Mouse (Mus musculus) hematopoietic stem cell, adult 5-6 weeks (primary cell): ENCODE results near the gene Sh3pxd2a. TPM values are rescaled to one million over a fixed set of nuclear protein-coding genes. Genes with fewer than 3 reads are reported as not detected.
A peak's percentile ranks its signal among the peaks of the same experiment; 100 is the strongest.

Source experiments
- ATAC-seq, 2 experiments: fragments of 125-278 bp in 1 of 2; replicated peaks in 1 of 2; 2 replicates each; pipeline ENCODE4 v1.8.0; 2016 to 2017; ENCODE audit warnings: inconsistent platforms in 2 of 2, mild to moderate bottlenecking in 2 of 2, moderate number of reproducible peaks in 2 of 2, low read depth in 1 of 2, moderate TSS enrichment in 1 of 2; ENCODE audit not compliant: low FRiP score in 2 of 2, poor library complexity in 2 of 2, severe bottlenecking in 2 of 2, insufficient read depth in 1 of 2, low TSS enrichment in 1 of 2
- total RNA-seq: library from RNA; stranded (forward); fragments of 172-1452, 232-1000 nt; gene quantifications from 2 replicates; pipeline ENCODE4 v1.2.3, GENCODE M21; 2017

Gene Sh3pxd2a
- total RNA-seq, 1 experiment from 2014 or later, result 4.2 TPM

DNA sequence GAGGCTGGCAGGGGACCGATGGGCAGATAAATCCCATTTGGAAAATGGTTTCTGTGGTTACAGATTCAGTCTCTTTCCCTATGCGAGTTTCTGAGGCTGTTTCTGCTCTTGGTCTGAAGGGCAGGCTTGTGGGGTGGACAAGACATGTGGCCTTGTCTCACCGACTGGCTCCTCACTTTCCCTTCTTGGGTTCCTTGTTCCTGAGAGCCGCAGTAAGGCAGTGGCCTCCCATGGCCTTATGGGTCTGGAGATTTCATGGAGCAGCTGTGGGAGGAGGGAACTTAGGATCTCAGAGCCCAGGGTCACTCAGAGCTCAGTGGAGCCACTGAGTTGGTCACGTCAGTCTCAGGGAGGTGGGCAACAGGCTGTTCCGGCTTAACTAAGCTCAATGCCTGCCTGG lies 232.8 kb downstream of the Sh3pxd2a start:
- ATAC-seq, result no peak

DNA sequence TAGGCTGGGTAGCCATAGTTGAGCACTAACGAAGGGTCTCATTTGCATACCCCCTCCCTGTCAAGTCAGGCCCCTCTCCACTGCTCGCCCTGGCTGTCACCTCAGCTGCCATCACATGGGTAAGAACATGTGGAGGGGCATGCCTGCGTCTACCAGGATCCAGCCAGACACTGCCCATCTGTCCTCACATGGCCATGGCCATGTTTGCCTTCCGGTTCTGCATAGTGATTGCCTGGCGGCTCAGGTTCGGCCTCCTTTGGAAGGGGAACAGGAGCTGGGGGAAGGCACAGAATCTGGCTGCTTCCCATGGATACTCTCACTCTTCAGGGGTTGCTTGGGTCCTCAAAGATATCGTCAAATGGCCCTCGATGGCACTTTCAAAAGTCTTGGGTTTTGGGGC lies 233.5 kb downstream of the Sh3pxd2a start:
- ATAC-seq, result no peak

DNA sequence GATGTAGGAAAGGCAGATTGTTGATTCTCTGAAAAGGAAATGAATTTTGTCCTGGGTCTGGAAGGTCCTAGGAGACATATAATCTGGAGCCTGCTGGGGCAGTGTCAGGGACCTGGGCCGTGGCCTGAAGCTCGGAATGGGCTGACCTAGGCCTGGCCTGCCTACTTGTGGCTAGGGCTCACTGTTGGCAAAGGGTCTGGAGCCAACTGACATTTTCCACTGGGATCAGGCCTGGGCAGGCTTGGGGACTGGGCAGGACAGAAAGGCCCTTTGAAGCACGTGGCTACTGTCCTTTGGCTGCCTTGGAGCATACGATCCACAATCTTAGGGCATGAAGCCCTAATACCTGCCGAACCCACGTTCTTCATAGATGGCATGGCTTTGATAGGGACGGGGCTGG lies 234.1 kb downstream of the Sh3pxd2a start:
- no peak for ATAC-seq

DNA sequence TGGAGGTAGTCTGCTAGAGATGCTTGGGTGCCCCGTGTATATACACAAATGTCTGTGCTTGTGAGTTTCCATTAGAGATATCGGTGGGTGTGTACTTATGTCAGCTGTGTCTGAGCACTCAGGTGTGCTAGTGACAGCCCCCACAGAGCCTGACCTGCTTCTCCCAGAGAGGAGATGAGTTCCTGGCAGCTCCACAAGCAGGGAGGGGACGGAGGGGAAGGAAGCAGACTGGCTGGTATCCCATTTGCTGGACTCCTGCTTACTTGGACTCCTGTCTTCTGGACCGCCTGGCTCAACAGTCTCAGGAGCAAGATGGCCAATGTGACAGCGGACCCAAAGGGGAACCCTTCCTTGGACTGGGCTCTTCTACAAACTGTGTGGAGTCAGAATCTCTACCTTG lies 234.7 kb downstream of the Sh3pxd2a start:
- no peak for ATAC-seq

DNA sequence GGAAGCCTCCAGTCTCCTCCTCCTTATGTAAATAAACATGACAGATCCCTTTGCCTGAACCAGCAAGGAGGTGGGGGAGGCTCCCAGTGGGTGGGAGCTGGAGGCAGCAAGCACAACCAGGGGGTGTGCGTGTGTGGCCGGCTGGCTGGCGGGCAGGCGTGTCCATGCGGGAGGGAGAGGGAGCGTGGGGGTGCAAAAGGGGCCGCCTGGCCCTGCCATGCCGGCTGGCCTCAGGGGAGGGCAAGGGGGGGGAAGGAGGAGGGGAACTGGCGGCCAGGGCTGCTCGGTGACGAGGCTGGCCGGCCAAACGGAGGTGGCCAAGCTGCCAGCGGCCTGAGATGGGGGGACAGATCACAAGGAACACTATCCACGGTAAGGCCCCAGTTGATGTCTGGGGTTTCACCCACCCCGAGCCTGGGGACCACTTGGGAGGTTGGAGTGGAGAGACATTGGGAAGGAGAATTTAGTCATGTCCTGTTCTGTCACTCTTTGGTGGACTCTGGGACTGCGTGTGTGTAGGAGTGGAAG lies 235.4 kb downstream of the Sh3pxd2a start:
- ATAC-seq, result peak in 1 of 2 experiments; percentile 49; a peak in 2 of 4 replicates

DNA sequence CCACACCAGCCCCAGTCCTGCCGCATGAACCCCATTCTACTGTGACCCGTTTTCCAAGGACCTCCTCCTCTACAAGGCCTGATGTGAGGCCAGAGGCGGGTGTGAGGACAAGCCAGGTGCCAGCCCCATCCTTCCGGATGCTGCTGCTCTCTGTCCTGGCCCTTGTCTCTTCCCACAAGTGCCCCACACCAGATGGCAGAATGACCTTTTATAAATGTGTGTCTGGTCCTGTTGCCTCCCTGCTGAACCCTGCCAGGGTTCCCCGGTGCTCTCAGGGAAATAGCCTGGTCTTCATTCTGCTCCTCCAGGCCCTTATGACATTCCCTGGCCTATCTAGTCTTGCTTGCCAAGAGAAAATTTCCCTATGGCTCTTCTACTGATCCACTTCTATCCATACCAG lies 238.4 kb downstream of the Sh3pxd2a start:
- no peak for ATAC-seq

DNA sequence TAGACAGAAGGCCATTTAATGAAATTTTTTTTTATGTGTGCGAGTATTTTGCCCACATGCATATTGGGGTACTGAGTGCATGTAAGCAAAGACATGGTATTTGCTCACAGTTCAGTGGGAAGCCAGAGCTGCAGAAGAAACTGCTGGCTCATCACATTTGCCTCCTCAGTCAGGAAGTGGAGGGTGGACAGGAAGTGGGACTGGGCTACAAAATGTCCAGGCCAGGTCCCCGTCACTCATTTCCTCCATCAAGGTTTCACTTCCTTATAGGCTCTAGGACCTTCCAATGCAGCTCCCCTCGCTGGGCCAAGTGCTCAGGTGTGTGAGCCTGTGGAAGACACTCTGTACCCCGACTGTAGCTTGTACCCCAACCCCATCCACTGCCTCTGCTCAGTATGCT lies 239.5 kb downstream of the Sh3pxd2a start:
- peak; percentile 42 to 51 for ATAC-seq

DNA sequence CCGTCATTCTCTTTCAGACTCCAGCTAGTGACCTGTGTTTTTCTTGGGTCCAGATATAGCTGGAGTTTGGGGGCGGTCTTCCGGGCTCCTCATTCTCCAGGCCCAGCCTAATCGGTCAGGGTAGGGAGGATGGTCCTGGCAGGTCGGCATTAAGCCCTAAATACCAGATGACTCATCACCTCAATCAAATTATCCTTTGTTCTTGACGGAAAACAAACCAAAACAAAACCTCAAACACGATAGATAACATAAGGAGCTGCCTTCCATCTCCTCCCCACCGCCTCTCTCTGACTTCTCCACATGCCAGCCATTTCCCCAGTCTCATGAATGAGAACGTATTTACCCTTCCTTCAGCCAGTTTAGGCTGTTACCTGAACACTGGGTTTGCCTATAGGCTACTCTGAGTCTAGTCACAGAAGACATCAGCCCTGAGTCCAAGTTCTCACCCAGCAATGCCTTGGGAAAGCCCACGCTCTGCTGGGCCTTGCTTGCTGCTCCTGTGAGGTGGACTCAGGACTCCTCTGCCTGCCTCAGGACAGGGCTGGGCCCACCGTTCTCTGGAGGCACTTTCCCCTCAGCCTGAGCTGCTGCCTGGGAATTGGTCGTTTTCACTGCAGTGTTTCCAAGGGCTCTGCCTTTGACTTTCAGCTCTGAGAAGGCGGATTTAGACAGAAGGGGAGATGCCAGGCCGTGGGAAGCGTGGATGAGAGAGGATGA lies 241.2 kb downstream of the Sh3pxd2a start:
- ATAC-seq, result no peak

DNA sequence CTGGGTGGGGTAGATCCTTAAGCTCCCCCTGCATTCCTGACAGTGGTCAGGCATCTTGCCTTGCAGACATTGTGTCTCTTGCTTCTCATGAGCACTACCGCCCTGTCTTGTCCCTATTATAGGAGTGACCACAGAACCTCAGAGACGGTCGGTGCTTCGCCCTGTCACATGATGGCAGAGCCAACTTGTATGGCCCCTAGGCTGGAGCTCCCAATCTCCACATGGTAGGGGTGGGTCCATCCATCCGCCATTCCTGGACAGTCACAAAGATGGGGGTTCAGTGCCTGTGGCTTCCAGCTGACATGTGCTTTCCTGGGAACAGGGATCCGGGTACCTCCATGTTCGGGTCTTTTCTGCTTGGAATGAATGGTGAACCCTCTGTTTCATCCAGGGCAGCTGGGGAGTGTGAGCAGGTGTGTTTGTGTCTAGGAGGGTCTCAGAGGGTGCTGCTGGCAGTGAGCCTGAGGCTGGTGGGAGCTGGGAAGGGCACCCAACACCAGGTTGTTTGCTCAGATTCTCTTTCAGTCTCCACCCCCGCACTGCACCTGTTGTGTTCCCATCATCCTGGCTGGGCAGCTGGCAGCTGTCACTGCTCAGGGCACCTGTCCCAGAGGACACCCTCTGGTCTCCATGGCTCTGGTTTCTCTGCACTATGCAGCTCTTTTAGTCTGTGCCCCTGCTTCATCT lies 241.9 kb downstream of the Sh3pxd2a start:
- no peak for ATAC-seq

DNA sequence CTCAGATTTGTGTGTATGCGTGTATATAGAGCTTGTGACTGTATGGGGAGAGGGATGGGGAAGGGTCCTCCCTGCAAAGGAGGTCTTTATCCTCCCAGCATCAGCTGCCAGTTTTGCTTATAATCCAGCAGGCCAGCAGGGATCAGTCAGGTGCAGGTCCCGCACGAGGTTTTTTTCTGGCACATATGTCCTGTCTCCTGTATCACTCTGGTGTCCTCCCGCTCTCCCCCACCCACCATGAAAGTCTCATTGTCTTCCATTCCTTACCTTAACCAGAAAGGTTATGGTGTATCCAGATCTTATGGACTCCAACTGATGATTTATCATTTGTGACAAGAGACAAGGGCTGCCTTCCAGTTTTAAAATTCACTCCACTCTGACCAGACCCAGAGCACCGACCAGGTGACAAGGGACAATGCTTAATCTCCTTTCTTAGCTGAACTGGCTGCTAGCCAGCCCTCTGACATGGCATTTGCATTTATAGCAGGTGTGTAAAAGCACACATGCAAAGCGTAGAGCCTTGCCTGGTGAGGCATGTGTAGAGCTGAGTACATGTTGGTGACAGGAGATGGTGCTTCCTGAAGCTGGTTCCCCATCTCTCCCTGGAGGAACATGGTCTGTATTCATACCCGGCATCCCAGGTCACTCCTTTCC lies 242.6 kb downstream of the Sh3pxd2a start:
- ATAC-seq, result no peak

DNA sequence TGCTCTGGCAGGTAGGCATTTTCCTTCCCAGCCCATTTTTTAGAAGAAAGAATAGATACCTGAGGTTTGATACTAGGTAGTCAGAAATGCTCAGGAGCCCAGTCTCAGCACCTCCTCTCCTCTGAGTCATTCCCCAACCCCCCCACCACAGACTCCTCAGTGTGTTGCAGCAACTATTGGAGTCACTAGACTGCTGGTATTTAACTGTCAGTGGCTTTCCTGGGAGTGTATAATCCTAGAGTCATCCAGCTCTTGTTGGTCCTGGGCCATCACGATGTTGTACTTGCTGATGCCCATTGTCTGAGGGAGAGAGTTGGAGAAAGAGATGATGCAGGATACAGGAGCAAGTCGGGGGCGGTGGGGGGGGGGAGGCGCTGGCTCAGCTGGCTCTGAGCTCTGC lies 243.2 kb downstream of the Sh3pxd2a start:
- no peak for ATAC-seq

DNA sequence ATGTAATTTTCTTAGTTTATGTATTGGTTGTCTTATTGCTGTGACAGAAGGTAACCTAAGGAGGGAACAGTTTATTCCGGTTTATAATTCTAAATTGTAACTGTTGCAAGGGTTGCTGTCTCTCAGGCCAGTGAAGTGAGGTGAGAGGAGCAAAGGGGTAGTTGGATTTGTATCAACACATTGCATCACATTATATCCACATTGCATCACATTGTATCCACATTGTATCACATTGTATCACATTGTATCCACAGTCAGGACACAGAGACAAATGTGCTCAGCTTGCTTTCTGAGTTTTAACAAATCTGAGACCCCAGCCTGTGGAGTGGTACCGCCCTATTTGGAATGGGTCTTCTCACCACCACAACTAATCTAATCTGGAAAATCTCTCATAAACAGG lies 244.0 kb downstream of the Sh3pxd2a start:
- ATAC-seq, result no peak

DNA sequence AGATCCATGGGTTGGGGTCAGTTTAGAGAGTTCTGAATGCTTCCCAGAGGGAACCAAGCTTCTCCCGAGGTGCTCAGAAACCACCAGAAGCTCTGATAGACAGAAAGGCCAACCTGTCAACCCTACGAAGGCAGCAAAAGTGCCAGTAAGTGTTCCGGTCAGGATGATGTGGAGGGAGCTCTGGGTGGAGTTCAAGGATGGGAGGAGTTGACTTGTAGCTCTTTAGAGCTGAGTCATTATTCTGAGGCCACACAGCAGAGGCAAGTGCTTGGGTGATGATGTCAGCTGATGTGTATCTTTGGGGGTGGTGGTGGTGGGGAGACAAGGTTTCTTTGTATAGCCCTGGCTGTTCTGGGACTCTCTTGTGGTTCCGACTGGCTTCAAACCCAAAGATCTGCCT lies 244.6 kb downstream of the Sh3pxd2a start:
- ATAC-seq, result peak; percentile 30 to 32; a peak in 1 of 4 replicates

DNA sequence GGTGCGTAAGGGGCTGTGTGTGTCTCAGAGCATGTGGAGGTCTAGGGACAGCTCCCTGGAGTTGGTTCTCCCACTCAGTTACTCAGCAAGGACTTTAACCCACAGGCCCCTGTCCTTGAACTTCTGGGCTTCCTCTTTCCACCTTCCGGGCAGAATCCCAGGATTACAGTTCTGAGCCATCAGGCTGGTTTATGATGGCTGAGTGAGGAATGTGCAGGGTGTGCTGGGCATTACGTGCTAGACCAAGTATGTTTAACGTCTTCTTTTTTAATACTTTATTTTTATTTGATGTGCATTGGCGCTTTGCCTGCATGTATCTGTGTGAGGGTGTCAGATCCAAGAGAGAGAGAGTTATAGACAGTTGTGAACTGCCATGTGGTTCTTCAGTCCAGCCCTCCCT lies 247.4 kb downstream of the Sh3pxd2a start:
- ATAC-seq, result no peak

DNA sequence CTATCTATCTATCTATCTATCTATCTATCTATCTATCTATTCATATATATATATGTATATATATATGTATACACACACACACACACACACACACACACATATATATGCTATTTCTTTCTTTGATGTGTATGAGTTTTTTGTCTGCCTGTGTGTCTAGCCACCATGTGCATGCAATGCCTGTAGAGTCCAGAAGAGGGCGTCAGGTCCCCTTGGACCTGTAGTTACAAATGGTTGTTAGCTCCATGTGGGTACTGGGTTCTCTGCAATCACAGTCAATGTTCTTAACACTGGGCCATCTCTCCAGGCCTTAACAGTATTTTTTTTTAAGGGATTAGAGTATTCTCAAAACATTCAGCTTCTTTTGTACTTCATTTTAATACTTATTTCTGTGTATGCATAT lies 250.7 kb downstream of the Sh3pxd2a start:
- ATAC-seq, result no peak

DNA sequence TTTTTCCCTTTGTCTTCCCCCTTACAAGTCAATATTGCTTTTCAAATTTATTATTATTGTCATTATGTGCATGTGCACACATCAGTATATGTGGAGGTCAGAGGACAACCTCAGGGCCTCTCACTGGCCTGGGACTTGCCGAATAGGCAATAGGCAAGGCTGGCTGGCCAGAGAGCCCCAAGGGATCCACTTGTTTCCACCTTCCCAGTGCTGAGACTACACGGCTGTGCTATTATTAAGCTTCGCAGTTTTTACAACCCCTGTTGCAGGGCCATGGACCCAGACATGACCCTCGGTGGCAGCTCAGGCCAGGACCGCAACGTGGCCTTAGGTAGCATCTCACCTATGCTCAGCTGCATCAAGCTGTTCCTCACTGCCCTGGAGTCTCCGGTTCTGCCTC lies 251.8 kb downstream of the Sh3pxd2a start:
- ATAC-seq, result no peak

DNA sequence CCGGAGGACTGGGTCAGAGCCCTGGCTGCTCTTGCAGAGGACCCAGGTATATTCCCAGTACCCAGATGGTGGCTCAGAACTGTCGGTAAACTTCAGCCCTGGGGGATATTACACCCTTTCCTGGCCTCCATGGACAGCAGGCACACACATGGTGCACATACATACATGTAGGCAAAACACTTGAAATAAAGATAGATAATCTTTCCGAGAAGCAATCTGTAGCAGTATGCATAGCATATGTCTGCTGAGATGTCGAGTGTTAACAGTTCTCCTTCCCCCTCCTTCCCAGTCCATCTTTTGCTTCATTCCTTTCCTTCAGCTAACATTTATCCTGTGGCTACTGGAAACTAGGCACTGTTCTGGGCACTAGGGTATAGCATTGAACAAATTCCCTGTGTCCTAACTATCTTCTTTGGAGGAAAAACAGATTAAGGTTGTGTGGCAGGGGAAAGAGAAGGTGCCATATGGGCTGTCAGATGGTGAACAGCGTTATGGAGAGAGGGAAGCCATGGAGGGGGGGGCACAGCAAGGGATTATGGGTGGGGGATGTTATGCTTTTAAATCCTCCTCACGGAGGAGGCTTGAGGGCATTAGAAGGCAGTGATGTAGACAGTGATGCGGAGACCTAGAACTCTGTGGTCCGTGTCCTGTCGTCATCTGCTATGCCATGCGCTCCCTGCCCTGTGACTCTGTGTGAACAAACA lies 252.4 kb downstream of the Sh3pxd2a start:
- ATAC-seq, result no peak

DNA sequence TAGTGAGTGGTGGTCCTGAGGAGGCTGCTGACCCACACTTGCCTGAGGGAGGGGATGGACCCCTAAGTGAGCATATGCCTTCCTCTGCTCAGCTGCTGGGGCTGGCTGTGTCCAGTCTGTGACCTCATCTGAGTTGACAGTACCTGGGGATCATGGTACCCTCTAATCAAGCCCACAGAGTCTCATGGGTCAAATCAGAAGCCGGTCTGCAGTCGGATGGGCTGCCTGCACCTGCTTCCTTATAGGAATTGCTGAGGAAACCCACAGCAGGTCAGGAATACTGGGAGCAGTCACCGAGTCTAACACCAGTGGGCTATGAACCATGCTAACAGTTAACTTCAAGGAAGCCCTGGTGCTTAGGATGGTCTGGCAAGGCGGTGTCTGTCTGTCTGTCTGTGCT lies 253.8 kb downstream of the Sh3pxd2a start:
- ATAC-seq, result no peak
